Mouse (Mus musculus) heart, adult 2 months (tissue): ENCODE data around the gene Hps5. TPM values are rescaled to one million over a fixed set of nuclear protein-coding genes. Genes with fewer than 3 reads are reported as not detected.
"Not testable (repeated sequence)": the region's sequence is repeated elsewhere in the genome, so short reads cannot be mapped to it uniquely, and the experiment has no call there.

Source experiments
- DNase-seq, 2 experiments: peaks; one replicate each; pipeline ENCODE4 v3.0.0; 2021
- H3K27ac ChIP-seq: fragments of 200-600 bp; 2 replicates; pipeline ENCODE4 v1.8.1; 2022
- H3K27me3 ChIP-seq: fragments of 200-500 bp; 2 replicates; pipeline ENCODE4 v1.6.1; 2012; ENCODE audit warnings: mild to moderate bottlenecking, low read length, inconsistent platforms, mixed read lengths; ENCODE audit not compliant: control insufficient read depth, insufficient read depth
- H3K36me3 ChIP-seq: fragments of 200-500 bp; 2 replicates; pipeline ENCODE4 v1.6.1; 2012; ENCODE audit warnings: low read length, inconsistent platforms; ENCODE audit not compliant: control insufficient read depth, insufficient read depth
- H3K4me1 ChIP-seq: fragments of 200-500 bp; 2 replicates; pipeline ENCODE4 v1.6.1; 2011; ENCODE audit warnings: low read length; ENCODE audit not compliant: control insufficient read depth, insufficient read depth
- H3K4me3 ChIP-seq: fragments of 200-600 bp; 2 replicates; pipeline ENCODE4 v1.8.1; 2022
- H3K79me2 ChIP-seq: fragments of 200-500 bp; replicated peaks from 2 replicates; pipeline ENCODE4 v1.6.1; 2012; ENCODE audit warnings: mild to moderate bottlenecking, inconsistent platforms, low read length, moderate library complexity, mixed read lengths; ENCODE audit not compliant: control insufficient read depth, insufficient read depth
- H3K9ac ChIP-seq: fragments of 200-500 bp; 2 replicates; pipeline ENCODE4 v1.6.1; 2012; ENCODE audit warnings: low read depth, mild to moderate bottlenecking, control low read depth, inconsistent platforms, low read length, mixed read lengths
- CTCF ChIP-seq: fragments of 200-600 bp; IDR thresholded peaks from 2 replicates; pipeline ENCODE4 v1.8.1; 2022; ENCODE audit warnings: antibody characterized with exemption, mild to moderate bottlenecking, moderate library complexity
- EP300 ChIP-seq: fragments of 200-500 bp; IDR thresholded peaks from 2 replicates; pipeline ENCODE4 v1.6.1; 2011; ENCODE audit warnings: low read depth, low read length, control low read depth; ENCODE audit not compliant: insufficient read depth
- POLR2A ChIP-seq: fragments of 200-500 bp; IDR thresholded peaks from 2 replicates; pipeline ENCODE4 v1.6.1; 2011; ENCODE audit warnings: mild to moderate bottlenecking, low read depth, low read length, control low read depth; ENCODE audit not compliant: insufficient read depth
- WGBS: fragments of 180-500 bp; shearing (Covaris S2); methylation state at CpG from one replicate; pipeline ENCODE4 v1.1.7; 2018; 5-methylcytosine and 5-hydroxymethylcytosine counted together
- intact Hi-C: fragments of 180-260 bp; cut with DNase I; formaldehyde crosslinking; loops from one replicate; pipeline ENCODE4 v1.15.1; 2025
- polyA plus RNA-seq: library from polyadenylated mRNA; depleted of rRNA; stranded (reverse); fragments of >200 nt; gene quantifications from 2 replicates; pipeline ENCODE4 v1.2.3, GENCODE M21; 2012
- total RNA-seq, 2 experiments: library from RNA; stranded (reverse); gene quantifications; 2 replicates each; pipeline ENCODE4 v1.2.3; 2021

The Hps5 gene
- total and polyA plus RNA-seq, 3 experiments = 5.2 to 9.2 (median 7.5) TPM

DNA sequence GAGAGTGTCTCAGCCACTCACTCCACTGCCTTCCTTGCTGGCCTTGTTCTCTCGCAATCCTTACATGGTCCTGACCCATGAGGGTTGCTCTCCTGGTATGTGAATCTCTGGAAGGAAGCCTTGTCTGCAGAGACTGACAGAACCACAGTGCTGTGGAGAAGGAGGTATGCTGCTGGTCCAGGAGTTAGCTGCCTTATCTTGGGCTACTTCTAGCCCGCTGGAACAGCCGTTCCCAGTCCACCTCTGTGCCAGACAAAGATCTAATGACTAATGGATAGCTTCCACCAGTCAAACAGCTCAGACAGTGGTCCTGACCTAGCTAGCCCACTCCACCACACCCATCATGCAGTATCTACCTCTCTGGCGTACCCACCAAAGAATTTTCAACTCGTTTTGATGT, 40.5 kb upstream of the Hps5 start:
- intact Hi-C loops = no loop called here
- TF ChIP-seq CTCF (no peak), POLR2A (no peak), EP300 (no peak)
- Histone ChIP-seq H3K27ac (no peak overlapping the region), H3K9ac (no peak overlapping the region), H3K79me2 (no peaks in the 10 kb centered on the region), H3K36me3 (no peaks in the 10 kb centered on the region), H3K27me3 (no peaks in the 10 kb centered on the region), H3K4me1 (peaks cover 19% of the 10 kb centered on the region), H3K4me3 (no peak overlapping the region)
- WGBS = 78% methylated on average over 5 of the region's 5 CpGs
- no peak for DNase-seq

DNA sequence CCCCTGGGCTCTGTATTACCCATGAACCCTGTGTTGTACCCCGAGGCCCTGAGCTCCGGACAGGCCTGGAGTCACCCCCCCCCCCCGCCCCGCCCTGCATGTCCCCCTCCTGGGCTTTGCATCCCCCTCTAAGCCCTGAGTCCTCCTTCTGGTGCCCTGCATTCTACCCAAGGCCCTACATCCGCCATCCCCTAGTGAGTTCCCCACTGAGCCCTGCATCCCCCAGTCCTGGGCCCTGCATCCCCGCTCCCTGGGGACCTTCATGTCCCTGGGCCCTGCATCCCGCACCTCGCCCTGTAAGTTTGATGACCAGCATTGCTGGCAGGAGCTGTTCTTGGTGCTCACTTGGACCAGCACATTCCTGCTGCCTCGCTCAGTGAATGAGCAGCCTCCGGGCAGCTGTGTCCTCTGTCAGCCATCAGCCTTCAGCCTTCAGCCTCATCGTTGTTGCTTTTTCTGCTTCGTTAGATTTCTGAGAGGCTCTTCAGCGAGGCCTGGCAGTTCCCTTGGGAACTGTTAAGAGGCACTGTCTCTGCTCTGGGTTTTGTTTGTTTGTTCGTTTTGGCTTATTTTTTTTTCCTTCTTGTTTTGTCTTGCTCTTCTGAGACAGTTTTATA, 39.2 kb upstream of the Hps5 start:
- H3K36me3 ChIP-seq = no peaks in the 10 kb centered on the region
- no peak overlapping the region for H3K27ac ChIP-seq
- peaks cover 22% of the 10 kb centered on the region for H3K4me1 ChIP-seq
- intact Hi-C loops = no loop called here
- TF ChIP-seq POLR2A (no peak), EP300 (no peak)
- no peaks in the 10 kb centered on the region for H3K27me3 ChIP-seq
- no peak overlapping the region for H3K4me3 ChIP-seq
- no peak overlapping the region for H3K9ac ChIP-seq
- WGBS = 70% methylated on average over 14 of the region's 14 CpGs
- no peak for DNase-seq
- H3K79me2 ChIP-seq = no peaks in the 10 kb centered on the region

DNA sequence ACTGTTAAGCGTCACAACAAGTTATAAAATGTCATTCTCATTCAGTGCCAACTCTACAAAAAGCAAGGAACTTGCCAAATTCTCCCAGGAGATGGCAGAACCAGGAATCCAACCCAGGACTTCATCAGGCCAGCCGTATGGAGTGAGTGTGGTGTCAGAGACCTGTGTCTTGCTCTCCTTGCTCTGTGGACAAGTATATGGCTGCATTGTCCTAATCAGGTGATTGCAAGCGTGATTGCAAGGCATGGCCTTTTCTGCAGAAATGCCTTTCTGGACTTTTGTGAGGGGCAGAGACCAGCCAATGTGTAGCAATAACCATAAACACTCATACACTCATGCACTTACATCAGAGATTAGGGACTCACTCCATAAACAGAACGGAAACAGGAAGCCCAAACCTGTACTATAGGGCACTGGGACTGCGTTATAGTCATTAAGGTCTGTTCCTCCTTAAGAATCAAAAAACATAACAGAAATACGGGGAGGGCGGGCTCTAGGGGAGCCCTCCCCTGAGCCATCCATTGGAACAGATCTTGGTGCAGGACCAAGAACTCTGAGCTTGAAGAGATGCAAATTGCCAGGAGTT, 37.9 kb upstream of the Hps5 start:
- Histone ChIP-seq H3K4me3 (no peak overlapping the region), H3K9ac (no peak overlapping the region), H3K36me3 (no peaks in the 10 kb centered on the region), H3K27ac (no peak overlapping the region), H3K4me1 (peaks cover 13% of the 10 kb centered on the region), H3K27me3 (no peaks in the 10 kb centered on the region), H3K79me2 (no peaks in the 10 kb centered on the region)
- intact Hi-C loops = no loop called here
- WGBS = 71% methylated on average over 7 of the region's 7 CpGs
- DNase-seq = no peak
- TF ChIP-seq CTCF (no peak), EP300 (no peak), POLR2A (no peak)

DNA sequence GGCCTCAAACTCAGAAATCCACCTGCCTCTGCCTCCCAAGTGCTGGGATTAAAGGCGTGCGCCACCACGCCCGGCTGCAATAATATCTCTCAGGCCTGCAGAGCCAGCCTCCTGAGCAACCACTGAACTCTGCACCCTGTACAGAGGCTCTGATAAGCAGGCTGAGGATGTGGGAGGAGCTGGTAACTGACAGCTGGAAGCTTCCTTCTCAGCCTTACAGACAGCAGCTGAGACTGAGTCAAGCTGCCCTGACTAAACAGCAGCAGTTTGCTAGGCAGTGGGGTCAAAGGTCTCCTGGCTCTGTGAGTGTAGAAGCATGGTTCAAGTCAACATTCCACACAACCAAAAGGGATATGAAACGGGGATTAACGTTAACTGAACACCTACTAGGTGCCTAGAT, 37.4 kb upstream of the Hps5 start:
- 28% methylated on average over 6 of the region's 6 CpGs for WGBS
- Histone ChIP-seq H3K4me1 (peaks cover 11% of the 10 kb centered on the region), H3K79me2 (no peaks in the 10 kb centered on the region), H3K27me3 (no peaks in the 10 kb centered on the region), H3K27ac (no peak overlapping the region), H3K9ac (no peak overlapping the region), H3K4me3 (no peak overlapping the region), H3K36me3 (no peaks in the 10 kb centered on the region)
- DNase-seq = peak in 1 of 2 experiments; percentile 51
- intact Hi-C loops = no loop called here
- no peak for TF ChIP-seq EP300
- TF ChIP-seq CTCF = no peak
- TF ChIP-seq POLR2A = no peak

DNA sequence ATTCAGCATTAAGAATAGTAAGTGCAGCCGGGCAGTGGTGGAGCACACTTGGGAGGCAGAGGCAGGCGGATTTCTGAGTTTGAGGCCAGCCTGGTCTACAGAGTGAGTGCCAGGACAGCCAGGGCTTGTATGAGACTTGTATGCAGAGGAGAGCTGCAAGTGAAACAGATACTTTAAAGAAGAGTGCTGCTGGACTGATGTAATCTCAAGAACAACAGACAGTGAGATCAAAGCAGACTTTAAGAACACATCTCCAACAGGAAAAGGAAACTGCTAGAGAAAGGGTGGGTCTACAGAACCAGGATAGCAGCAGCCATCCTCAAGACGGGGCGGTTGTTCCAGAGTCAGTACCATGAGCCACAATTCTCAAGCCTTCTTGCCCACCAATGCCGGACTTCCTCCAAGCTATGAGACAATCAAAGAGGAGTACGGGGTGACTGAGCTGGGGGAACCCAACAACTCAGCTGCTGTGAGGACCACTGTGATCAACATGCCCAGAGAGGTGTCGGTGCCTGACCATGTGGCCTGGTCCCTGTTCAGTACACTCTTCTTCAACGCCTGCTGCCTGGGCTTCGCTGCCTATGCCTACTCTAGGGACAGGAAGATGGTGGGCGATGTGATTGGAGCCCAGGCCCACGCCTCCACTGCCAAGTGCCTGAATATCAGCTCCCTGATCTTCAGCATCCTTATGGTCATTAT, 36.4 kb upstream of the Hps5 start:
- H3K79me2 ChIP-seq, H3K27ac ChIP-seq, H3K4me3 ChIP-seq, H3K9ac ChIP-seq, intact Hi-C loops, H3K36me3 ChIP-seq, DNase-seq, H3K27me3 ChIP-seq: not testable (repeated sequence)
- H3K4me1 ChIP-seq = peaks cover 13% of the 10 kb centered on the region
- WGBS = 87% methylated on average over 11 of the region's 11 CpGs

DNA sequence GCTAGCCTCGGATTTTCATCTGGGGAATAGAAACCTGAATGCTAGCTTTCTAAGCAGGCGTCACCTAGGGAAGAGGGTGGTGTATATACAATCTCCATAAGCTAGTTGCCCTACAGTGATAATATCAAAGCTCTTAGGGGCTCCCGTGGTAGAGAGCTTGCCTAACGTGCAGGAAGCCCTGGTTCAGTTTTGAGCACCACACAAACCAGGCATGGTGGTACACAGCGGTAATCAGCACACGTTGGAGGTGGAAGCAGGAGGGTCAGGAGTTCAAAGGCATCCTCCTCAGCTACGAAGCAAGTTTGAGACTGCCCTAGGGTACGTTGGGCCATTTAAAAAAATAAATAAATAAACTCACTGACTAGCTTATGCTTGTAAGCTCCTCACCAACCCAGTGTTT, 35.8 kb upstream of the Hps5 start:
- Histone ChIP-seq H3K9ac (no peak overlapping the region), H3K4me3 (no peak overlapping the region), H3K27ac (no peak overlapping the region), H3K4me1 (peaks cover 12% of the 10 kb centered on the region), H3K36me3 (no peaks in the 10 kb centered on the region), H3K27me3 (no peaks in the 10 kb centered on the region), H3K79me2 (no peaks in the 10 kb centered on the region)
- DNase-seq = no peak
- intact Hi-C loops = no loop called here
- WGBS = 75% methylated on average over 8 of the region's 8 CpGs
- no peak for TF ChIP-seq POLR2A
- TF ChIP-seq CTCF = no peak
- TF ChIP-seq EP300 = no peak
